Mouse (Mus musculus) thymus, postnatal 25 days (tissue): ENCODE data around the gene Bbof1.

Source experiments
- DNase-seq: peaks from one replicate; pipeline ENCODE4 v3.0.0; 2022

The Bbof1 gene

GRCm38 (mm10) chr12:84481251-84481650, 72.4 kb downstream of the Bbof1 start:
- DNase-seq, result no peak

GRCm38 (mm10) chr12:84482778-84483585, 74.1 kb downstream of the Bbof1 start:
- no peak for DNase-seq

- DNase-seq, result no peak
These were observed 78.6 kb downstream of the Bbof1 start for GRCm38 (mm10) chr12:84487324-84488056.
